Mouse (Mus musculus) adrenal gland (tissue): ENCODE results near the gene Mapkapk2.

Experiments used
- intact Hi-C: fragments of 180-260 bp; cut with DNase I; formaldehyde crosslinking; loops from one replicate; pipeline ENCODE4 v1.15.1; 2025

The Mapkapk2 gene

DNA sequence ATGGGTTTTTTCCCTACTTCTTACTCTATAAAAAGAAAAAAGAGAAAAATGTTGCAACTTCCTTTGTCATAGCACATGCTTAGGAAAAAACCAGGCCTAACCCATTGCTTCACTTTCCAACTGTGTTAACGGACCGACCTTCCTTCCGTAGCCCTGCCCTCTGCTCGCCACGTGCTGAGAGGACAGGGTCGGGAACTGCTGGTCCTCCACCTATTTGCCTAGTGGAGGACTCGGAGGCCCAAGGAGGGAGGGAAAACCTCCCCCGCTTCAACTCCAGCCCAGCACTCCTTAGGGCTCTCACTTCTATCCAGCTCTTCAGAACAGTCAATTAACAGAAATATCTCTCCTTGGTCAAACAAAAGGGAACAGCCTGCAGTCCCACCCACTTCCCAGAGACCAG, 13.3 kb downstream of the Mapkapk2 start:
- intact Hi-C loops: no loop called here

DNA sequence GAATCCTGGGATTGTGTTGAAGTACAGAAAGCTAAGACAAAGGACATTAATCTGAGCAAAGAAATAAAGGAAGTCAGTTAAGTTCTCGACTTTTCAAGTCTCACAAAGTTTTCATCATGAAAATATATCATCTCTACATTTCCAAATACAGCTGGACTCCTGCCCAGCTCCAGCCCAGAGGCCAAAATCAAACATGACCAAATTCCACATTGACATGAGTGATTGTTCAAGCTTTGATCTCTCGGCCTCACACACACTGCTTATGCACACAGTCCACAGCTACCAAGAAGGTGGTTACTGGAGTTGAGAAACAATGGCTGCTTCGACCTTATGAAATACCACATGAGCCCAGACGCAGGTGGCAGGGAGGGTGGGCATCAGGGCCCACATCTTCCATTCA, 14.0 kb downstream of the Mapkapk2 start:
- intact Hi-C loops: no loop called here

DNA sequence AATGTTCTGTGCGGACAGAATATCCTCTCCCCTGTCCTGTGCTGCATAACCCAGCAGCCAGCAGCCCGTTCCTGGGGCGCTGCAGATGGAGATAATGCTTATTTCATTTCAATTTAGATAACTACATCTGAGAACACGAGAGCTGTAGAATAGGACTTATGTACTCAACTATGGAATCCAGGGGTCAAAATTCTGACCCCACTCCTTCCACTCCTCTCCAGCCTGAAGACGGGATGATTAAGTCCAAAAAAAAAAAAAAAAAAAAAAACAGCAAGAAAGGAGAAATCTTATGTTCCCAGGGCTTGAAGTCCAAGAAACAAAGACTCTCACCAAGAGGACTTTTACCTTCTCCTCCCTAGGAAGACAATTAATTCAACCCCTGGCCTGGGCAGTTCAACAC, 14.5 kb downstream of the Mapkapk2 start:
- intact Hi-C loops: no loop called here

DNA sequence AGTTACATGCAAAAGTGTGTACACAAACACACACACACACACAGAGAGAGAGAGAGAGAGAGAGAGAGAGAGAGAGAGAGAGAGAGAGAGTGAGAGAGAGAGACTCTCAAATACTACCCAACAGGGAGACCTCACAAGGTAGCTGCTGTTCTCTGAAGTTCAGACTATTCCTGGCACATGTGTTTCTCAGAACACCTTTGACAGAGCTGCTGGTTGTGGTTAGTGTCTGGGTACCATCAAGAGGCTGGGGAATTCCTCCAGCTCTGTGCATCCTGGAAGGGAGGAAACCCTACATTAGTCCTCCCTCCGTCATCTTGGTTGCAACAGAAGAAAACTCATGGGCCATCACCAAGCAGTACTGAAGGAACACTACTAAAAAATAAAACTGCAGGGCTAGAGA, 16.9 kb downstream of the Mapkapk2 start:
- intact Hi-C loops: no loop called here

DNA sequence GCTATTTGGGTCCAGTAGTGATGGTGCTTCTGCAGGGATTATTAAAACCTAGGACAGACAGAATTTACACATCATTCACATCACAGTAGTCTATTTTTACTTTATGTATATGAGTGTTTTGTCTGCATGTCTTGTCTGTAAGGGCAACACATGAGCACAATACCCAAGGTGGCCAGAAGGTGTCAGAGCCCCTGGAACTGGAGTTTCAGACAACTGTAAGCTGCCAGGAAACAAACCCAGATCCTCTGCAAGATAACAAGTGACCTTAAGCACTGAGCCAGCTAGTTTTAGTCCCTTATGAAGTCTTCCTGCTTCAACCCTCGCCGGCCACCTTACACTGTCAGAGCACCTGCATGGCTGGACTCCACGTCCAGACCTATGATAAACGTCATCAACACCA, 17.9 kb downstream of the Mapkapk2 start:
- intact Hi-C loops: no loop called here

DNA sequence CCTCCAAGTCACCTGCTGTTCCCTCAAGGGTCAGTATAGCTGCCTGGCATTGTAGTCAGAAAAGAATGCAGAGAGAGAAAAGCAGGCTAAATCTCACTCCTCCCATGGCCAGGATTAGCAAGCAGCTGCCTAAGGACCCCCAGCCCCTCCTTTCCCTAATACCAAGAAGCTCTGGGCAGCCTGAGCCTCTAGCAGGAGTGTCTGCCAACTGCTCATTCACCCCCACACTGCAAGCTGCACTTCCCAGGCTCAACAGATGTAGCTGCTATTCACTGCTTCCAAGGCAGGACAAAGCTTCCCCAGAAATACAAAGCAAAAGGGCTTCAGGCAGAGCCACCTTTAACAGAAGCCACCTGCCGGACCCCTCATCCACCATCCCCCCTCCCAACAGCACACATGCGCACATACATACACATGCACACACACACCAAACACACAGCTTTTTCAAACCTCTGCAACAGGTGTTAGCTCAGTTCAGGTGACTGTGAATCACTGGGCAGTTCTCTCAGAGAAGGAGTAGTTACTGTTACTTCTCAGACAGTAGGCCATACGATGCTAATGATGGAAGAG, 18.8 kb downstream of the Mapkapk2 start:
- intact Hi-C loops: no loop called here

DNA sequence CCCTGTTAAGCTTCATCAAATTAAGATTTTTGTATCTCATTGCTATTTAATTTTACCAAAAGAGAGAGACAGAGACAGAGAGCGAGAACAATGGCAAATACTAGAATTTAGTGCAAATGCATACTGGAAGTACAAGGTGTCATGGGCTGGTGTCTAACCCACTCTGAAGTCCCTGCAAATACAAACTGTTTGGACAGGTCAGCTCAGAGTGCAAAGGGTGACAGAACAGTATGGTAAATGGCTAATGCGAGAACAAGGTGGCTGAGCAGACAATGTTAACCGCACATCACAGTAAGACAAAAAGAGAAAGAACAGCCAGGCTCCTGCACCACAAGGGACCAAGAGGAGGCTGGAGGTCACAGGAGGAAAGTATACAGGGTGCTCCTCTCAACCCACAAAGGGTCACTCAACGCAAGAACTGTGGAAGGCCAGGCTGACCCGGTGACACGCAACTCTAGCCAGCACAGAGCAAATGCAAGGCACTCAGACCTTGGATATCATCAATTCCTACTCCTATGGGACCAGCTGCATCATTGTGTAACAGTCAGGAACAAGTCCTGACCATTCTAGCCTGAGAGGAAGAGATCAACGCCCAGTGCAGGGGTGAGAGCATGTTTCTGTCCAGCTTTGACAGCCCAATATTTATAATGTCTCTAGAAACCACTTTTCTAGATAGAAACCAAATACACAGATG, 22.4 kb downstream of the Mapkapk2 start:
- intact Hi-C loops: no loop called here

DNA sequence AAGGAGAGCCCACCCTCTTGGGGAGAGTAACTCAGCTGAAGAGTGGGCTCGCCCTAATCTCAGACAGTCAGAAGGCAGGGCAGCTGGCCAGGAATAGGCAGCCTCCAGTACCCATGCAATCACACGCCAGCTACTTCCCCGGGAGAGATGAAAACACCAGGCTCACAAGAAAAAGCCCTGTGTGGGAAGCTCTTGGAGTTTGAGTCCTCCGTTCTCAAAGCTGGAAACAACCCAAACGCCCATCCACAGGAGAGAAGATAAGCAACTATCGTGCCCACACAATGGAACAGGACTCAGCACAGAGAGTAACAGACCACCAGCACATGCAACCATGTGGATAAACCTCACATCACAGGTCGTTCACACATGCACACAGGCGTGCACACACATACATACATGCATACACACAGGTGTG, 23.1 kb downstream of the Mapkapk2 start:
- intact Hi-C loops: no loop called here

DNA sequence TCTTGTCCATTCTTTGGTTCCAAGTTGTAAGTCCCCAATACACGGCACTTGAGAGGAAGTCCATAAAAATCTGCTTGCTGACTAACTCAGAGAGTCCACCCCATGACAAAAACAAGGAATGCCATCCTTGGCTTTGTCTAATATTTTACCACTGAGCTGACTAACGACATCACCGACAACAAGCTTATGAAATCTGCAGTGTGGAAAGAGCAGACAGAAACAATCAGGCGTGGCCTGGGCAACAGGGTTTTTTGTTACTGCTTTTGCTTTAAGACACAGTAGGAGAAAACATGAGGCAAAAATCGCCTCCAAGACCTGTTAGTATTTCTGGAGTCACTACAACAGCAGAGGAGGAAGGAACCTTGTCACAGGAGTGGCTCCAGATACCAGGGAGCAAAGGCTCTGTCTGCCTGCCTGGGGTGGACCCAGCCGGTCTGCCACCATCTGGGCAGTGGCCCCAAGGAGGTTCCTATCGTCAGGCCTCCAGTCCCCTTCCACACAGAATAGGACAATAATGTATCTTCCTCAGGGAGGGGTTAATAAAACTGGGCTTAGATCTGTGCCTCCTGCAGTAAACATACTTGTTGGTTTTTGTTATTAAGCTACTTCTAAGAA, 25.1 kb downstream of the Mapkapk2 start:
- intact Hi-C loops: no loop called here

DNA sequence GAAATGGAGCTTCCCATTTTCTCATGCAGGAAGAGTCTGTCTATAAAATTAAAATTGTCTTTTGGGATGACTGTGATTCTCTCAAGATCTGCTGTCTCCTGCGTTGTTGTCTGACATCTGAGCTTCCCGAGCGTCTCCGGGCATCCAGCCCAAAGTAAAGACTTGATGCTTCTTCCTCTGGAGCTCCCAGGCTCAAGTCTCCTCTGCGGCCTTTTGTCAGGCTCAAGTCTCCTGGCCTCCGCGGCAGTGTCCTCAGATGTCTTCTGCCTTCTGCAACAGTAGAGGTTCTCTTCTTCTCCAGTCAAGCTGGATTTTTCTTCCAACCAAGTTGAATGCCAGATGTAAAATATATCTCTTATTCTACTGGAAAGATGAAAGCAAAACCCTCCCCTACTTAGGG, 28.6 kb downstream of the Mapkapk2 start:
- intact Hi-C loops: no loop called here

DNA sequence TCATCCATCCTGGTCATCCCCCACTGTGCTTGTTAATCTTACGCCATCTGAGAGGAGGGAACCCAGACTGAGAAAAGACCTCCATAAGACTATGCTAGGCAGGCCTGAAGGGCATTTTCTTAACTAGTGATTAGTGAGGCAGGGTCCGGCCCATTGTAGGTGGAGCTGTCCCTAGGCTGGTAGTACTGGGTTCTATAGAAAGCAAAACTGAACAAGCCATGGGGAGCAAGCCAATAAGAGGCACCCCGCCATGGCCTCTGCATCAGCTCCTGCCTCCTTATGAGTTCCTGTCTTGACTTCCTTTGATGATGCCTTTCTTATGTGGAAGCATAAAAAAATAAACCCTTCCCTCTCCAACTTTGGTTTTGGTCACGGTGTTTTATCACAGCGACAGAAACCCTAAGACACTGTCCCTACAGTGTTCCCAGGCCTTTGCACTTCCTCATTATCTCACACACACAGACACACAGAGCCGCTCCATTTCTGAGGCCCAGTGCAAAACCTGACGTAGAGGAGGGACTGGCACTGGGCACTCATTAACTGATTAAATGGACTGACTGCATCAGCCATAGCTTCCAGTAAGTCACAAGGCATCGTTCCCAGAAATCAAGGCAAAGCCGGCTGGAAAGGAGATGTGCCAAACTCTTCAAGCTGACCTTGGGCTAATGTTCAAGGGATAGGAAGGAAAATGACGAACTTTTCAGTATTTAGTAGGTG, 29.5 kb downstream of the Mapkapk2 start:
- intact Hi-C loops: no loop called here

DNA sequence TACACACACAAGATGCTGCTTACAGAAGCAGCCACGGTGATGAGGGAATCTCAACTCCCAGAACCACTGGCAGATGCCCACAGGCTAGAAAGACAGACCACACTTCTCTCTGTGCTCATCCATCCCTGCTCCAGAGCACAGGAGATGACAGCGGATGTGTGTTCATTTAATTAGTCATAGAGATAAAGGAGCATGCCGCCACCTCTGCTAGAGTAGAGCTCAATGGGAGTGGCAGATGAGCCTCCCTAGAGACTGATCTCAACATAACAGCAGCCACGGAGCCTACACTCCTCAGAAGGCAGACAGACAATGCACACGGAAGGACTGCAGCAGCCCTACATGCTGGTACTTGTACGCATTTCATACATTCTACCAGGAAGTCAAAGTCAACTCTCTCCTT, 33.4 kb downstream of the Mapkapk2 start:
- intact Hi-C loops: no loop called here

DNA sequence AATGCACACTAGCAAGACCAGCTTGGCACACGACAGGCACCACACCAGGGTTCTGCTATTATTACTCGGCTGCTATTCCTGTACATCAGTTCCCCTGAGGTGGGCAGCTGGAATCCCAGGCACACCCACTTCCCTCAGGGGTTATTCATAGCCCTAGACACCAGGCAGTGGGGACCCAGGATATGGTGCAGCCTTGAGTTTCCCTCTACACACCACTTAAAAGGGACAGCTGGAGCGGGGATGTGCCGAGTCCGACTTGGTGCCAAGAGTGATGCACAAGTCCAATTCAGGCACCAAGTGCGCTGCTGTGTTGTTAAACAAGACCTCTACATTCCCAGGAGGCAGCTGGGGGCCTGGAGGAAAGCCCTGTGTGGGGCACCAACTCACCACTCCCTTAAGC, 34.8 kb downstream of the Mapkapk2 start:
- intact Hi-C loops: no loop called here

DNA sequence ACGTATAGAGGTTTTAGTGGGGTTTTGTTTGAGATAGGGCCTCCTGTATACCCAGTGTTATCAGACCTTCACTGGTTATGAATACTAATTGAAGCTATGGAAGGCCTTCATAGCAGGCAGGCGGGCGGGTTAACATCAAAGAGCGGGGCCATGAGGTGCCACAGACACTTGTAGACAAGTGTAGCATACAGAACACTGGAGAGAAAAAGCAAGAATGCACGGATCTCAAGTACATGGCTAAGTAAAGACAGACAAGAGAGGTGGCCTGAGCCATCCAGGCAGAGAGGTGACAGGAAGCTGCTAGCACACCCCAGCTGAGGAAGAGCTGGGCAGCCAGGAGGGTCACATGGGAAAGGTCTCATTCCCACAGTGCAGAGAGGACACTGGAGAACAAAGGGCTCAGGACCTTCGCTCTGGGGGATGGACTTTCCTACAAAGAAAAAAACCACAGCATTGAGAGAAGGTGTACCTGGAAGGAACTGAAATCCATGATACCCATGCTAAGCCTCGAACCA, 35.8 kb downstream of the Mapkapk2 start:
- intact Hi-C loops: no loop called here

DNA sequence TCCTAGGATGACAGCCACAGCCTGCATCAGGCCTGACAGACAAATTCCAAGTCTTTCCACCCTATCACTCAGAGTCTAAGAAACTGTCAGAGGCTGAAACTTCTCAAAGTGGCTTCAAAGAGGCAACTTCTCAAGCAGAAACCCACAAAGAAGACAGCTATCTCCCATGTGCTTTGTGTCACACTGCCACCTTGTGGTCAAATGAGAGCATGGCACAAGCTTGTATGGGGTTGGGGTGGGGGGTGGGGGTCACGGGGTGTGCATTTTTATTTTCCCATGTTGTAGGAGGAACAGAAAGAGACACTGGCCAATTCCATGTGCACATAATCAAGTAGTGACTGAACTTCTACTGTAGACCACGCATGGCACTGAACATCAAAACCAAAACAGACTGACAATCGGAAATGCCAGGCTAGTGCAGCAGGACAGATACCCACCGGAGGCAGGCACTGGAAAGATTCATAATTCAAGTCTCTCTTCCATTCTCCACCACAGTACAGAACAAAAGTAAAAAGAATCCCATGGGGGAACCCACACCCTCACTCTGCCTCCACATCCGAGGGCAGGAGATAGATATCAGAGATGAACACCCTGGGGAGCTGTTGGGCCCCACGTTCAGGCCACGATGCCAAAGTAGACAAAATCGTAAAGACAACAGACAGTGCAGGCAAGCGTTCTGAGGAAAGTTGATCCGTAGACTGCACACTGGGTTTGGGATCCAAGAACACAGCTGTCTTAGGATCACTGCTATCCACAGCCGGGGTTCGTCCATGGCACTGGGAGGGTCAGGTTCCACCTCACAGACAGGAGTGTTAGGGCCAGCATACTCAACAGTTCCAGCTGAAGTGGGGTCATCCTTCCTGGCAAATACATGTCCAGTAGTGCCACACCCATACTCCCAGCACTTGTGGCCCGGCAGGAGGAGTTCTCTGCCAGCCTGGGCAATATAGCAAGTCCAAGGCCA, 37.1 kb downstream of the Mapkapk2 start:
- intact Hi-C loops: no loop called here

DNA sequence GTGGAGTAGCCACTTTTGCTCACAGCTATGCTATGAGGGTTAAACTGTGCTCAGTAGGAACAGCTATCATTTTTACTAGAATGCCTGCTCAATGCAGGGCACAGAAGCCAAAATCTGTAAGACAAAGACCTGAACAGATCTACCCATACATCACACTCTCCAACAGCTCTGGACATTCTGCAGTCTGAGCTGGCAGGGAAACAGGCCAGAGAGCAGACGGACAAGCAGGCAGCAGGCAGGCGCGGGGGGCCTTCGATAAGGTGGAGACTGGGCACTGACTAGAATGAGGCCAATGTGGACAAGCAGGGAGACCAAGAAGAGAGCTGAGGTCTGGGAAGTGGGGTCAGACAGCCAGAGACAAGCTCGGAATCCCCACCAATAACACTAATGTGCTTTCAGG, 37.8 kb downstream of the Mapkapk2 start:
- intact Hi-C loops: loop anchor here (5.0 to 10.0 kb wide), 2 partner anchors 183 to 345 kb away; partner anchors contain the start of genes Gm29427 and Yod1

DNA sequence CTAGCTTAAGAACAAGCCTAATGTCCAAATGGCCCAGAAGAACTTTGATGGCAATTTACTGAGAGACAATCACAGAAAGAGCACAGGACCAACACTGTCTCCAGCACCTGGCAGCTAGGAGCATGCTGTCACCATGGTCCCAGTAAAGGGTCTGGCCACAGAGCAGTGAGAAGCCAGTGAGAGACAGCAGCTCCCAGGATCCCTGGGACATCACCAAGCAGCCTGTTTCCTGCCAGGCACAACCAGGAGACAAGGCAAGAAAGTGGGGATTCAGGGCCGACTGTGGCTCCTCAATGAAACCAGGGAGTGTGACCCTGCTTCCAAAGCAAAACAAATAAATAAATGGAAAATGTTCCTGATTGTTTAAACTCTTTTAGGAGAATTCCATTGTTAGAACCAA, 38.2 kb downstream of the Mapkapk2 start:
- intact Hi-C loops: loop anchor here (5.0 to 10.0 kb wide), 2 partner anchors 182 to 345 kb away; partner anchors contain the start of genes Gm29427 and Yod1

DNA sequence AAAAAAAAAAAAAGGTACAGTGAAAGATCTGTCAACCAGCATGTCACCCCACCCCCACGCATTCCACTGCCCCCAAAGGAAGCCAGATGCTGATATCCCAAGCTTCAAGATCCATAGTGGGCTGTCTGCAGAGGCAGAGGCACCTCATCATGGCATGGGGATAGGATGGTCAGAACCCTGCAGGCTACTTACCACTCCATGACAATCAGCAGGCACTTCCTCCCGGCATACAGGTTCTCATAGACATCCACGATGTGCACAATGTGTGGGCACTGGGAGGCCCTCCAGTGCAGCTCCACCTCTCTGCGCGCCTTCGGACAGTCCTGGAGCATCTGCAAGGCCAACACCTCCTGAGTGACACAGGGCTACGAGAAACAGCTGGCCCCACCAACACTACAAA, 39.2 kb downstream of the Mapkapk2 start:
- intact Hi-C loops: loop anchor here (5.0 to 10.0 kb wide), 2 partner anchors 181 to 344 kb away; partner anchors contain the start of genes Gm29427 and Yod1

DNA sequence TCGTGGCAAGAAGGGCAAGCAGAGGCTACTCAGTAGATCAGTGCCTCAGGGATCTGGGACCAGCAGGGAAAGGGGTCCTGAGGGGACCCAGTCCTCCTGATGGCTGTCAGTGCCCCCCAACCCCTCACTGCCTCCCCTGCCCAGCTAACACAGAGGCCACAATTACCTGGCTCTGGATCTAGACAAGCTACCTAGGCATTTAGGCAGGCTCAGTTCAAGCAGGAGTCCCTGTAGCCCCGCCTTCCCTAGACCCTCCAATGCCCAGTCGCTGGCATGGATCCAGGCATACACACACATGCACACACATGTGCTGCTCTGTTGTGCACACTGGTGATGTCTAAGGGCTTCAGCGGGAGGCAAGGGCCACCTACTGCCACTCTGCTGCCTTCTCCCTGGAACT, 43.4 kb downstream of the Mapkapk2 start:
- intact Hi-C loops: loop anchor here (10.0 kb wide), 1 partner anchor 339 kb away; the partner anchor contains the start of genes Gm29427 and Yod1

DNA sequence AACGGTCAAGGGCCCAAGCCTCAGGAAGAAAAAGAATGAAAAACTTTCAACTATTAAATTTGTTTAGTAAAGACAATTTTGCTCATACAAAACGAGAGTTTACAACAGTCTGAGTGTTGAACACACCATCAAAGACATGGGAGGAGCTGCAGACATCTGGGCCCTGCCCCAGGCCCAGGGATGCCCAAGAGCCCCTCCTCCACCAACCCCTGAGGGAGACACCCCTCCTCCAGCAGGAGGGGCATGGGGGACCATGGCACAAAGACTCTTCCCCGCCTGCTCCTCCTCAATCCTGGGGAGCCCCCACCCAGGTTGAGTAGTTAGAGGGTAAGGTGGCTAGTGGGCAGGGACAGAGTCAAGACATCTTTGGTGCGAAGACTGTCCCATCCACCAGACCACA, 44.0 kb downstream of the Mapkapk2 start:
- intact Hi-C loops: loop anchor here (2.0 to 10.0 kb wide), 2 partner anchors 67 to 339 kb away; partner anchors contain the start of genes Gm29427 and Yod1
